Mouse (Mus musculus): ENCODE results near the gene Serp1. TPM values are rescaled to one million over a fixed set of nuclear protein-coding genes. Genes with fewer than 3 reads are reported as not detected.
"Not testable (repeated sequence)": the region's sequence is repeated elsewhere in the genome, so short reads cannot be mapped to it uniquely, and the experiment has no call there.

Serp1 gene
- polyA plus RNA-seq, 1 experiment from 2014 or later, result 166 TPM

GRCm38 (mm10) chr3:58508020-58508750 is 17.5 kb downstream of the Serp1 start:
- no peak overlapping the region for H3K4me2 ChIP-seq (replicated peaks)
- no peak for ATAC-seq (ENCODE audit: insufficient number of reproducible peaks, low FRiP score, low TSS enrichment, low read depth)
- H3K9ac ChIP-seq, result no peak overlapping the region
- H3K27ac ChIP-seq (replicated peaks), result no peak overlapping the region
- H3K27me3 ChIP-seq, result no peaks in the 10 kb centered on the region
- H3K4me3 ChIP-seq (replicated peaks), result no peak overlapping the region
- H3K9me3 ChIP-seq (replicated peaks), result no peaks in the 10 kb centered on the region
- no peaks in the 10 kb centered on the region for H3K4me1 ChIP-seq
- 77% methylated on average over 7 of the region's 7 CpGs for WGBS
- no peaks in the 10 kb centered on the region for H3K36me3 ChIP-seq

DNA sequence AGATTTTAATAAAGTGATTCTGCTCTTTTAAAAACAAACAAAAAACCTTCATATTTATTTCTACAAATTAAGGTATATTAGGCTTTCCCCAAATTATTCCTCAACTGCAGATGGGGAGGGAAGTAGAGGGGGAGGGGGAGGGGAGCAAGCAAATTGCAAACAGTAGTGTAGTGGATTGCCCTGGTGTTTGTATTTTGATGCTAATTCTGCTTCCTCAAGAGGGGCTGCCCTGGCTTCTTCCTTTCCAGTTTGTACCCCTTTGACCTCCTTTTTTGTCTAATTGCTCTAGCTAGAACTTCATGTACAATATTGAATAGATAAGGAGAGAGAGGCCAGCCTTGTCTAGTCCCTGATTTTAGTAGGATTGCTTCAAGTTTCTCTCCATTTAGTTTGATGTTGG is 21.0 kb downstream of the Serp1 start:
- H3K27me3 ChIP-seq, result no peaks in the 10 kb centered on the region
- no peak for ATAC-seq (ENCODE audit: insufficient number of reproducible peaks, low FRiP score, low TSS enrichment, low read depth)
- H3K4me1 ChIP-seq, result no peaks in the 10 kb centered on the region
- H3K9ac ChIP-seq, result no peak overlapping the region
- no peak overlapping the region for H3K4me2 ChIP-seq (replicated peaks)
- H3K27ac ChIP-seq (replicated peaks), result no peak overlapping the region
- no peak overlapping the region for H3K4me3 ChIP-seq (replicated peaks)
- H3K36me3 ChIP-seq, result no peaks in the 10 kb centered on the region
- H3K9me3 ChIP-seq (replicated peaks), result no peaks in the 10 kb centered on the region

DNA sequence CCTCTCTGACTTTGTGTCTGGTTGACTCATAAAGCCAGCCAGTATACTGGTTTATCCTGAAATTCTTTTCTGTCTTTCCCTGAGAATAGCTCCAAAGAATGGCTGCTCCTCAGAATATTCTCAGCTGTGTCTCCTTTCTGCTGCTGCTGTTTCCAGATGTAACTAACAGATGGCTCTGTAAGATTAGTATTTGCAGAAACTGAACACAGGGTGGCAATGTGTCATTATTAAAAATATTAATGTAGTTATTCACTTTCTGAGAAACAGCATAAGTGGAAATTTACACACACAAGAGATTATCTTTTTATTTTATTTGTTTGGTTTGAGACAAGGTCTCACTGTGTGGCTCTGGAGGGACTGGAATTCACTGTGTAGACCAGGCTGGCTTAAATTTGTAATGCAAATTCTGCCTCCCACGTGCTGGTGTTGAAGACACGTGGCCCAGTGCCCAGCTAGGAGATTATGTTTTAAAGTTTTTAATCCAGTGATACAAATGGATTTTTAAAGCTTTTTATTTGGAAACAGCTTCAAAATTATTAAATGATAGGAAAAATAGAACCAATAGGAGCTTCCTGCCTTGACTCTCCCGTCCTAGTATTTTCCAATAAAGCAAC is 21.9 kb downstream of the Serp1 start:
- WGBS, result 43% methylated on average over 3 of the region's 3 CpGs
- no peak overlapping the region for H3K4me3 ChIP-seq (replicated peaks)
- H3K36me3 ChIP-seq, result no peaks in the 10 kb centered on the region
- no peak overlapping the region for H3K4me2 ChIP-seq (replicated peaks)
- H3K4me1 ChIP-seq, result no peaks in the 10 kb centered on the region
- no peak for ATAC-seq (ENCODE audit: insufficient number of reproducible peaks, low FRiP score, low TSS enrichment, low read depth)
- no peaks in the 10 kb centered on the region for H3K27me3 ChIP-seq
- no peak overlapping the region for H3K27ac ChIP-seq (replicated peaks)
- no peaks in the 10 kb centered on the region for H3K9me3 ChIP-seq (replicated peaks)
- no peak overlapping the region for H3K9ac ChIP-seq

DNA sequence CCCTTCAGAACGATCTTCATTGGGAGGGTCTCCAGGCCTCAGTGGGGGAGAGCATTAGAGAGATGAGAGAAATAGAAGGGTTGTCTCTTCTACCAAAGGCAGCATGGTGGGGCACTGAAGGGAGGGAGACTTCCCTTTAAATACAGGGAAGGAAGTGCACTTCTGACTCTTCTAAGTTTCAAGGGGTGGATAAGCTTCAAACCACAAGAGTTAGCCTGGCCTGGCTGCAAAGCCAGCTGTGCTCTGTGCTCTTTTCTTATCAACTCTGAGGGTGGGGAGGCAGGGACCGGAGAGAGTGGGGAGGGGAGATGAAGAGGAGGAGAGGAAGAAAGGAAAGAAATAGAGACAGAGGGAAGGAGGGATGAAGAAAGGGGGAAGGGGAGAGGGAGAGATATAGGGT is 23.7 kb downstream of the Serp1 start:
- H3K4me3 ChIP-seq (replicated peaks), result no peak overlapping the region
- H3K4me1 ChIP-seq, result no peaks in the 10 kb centered on the region
- 65% methylated on average over 2 of the region's 2 CpGs for WGBS
- H3K9ac ChIP-seq, result no peak overlapping the region
- no peak overlapping the region for H3K27ac ChIP-seq (replicated peaks)
- H3K27me3 ChIP-seq, result no peaks in the 10 kb centered on the region
- no peaks in the 10 kb centered on the region for H3K9me3 ChIP-seq (replicated peaks)
- H3K4me2 ChIP-seq (replicated peaks), result no peak overlapping the region
- no peak for ATAC-seq (ENCODE audit: insufficient number of reproducible peaks, low FRiP score, low TSS enrichment, low read depth)
- no peaks in the 10 kb centered on the region for H3K36me3 ChIP-seq

DNA sequence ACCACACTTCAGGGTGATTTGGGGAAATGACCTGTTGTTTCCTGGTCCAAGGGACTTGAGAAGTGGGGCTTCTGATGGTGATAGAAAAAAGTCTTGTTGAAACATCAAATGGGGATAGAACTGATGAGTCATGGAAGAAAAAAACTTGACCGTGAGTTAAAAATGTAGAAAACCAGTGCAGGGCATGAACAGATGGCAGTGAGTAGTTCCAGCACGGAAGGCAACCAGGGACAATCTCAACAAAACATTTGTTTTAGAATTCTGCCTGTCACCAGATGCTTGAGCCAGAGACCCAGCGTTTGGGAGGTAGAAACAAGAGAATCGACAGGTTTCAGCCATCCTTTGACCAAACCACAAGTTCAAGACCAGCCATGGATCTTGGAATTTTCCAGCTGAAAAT is 32.1 kb downstream of the Serp1 start:
- no peak for ATAC-seq (ENCODE audit: insufficient number of reproducible peaks, low FRiP score, low TSS enrichment, low read depth)
- Histone ChIP-seq H3K27ac (replicated peaks) (no peak overlapping the region), H3K4me2 (replicated peaks) (no peak overlapping the region), H3K36me3 (no peaks in the 10 kb centered on the region), H3K27me3 (no peaks in the 10 kb centered on the region), H3K9me3 (replicated peaks) (no peaks in the 10 kb centered on the region), H3K4me3 (replicated peaks) (no peak overlapping the region), H3K9ac (no peak overlapping the region), H3K4me1 (no peaks in the 10 kb centered on the region)
- WGBS, result 77% methylated on average over 4 of the region's 4 CpGs

GRCm38 (mm10) chr3:58490787-58491186 is 34.9 kb downstream of the Serp1 start:
- Histone ChIP-seq H3K27me3 (no peaks in the 10 kb centered on the region), H3K27ac (replicated peaks) (no peak overlapping the region), H3K9ac (no peak overlapping the region), H3K4me3 (replicated peaks) (no peak overlapping the region), H3K9me3 (replicated peaks) (no peaks in the 10 kb centered on the region), H3K4me1 (no peaks in the 10 kb centered on the region), H3K4me2 (replicated peaks) (no peak overlapping the region), H3K36me3 (no peaks in the 10 kb centered on the region)
- WGBS, result 71% methylated on average over 7 of the region's 7 CpGs
- no peak for ATAC-seq (ENCODE audit: insufficient number of reproducible peaks, low FRiP score, low TSS enrichment, low read depth)

DNA sequence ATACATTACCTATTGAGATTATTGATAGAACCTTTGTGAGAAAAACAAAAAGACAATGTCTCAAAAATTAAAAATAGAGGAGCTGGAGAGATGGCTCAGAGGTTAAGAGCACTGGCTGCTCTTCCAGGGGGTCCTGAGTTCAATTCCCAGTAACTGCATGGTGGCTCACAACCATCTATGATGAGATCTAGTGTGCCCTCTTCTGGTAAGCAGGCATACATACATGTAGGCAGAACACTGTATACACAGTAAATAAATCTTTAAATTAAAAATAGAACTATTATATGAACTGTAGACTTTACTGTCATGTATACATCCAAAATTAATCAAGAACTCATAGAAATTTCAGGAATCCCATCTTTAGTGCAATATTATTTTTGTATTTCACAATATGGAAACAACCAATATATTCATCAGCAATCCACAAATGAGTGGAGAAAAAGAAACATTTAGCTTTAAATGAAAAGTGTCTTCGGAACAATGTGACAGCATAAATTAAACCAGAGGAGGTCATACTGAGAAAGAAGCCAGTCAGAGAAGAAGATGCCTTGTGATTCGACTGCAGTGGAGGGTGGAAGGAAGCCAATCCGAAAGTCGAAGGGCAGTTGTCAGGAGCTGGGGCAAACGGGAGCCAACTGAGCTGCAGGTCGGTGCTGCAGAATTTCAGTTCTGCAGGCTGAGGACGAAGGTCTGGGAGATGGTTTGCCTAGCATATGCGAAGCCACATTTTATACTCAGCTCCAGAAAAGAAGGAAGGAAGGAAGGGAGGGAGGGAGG is 37.5 kb downstream of the Serp1 start:
- WGBS, result 75% methylated on average over 8 of the region's 8 CpGs

DNA sequence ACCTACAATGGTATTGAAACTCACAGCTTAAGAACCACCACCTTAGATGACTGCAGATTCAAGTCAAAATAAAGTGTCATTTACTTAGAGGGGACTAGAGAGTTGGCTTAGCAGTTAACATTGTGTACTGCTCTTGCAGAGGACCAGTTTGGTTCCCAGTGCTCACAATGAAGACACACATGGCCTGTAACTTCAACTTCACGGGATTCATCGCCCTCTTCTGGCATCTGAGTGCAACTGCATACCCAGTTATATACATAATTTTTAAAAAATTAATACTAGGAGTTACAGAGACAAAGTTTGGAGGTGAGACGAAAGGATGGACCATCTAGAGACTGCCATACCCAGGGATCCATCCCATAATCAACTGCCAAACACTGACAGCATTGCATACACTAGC is 38.6 kb downstream of the Serp1 start:
- ATAC-seq (ENCODE audit: insufficient number of reproducible peaks, low FRiP score, low TSS enrichment, low read depth), result no peak
- no peaks in the 10 kb centered on the region for H3K27me3 ChIP-seq
- 74% methylated on average over 3 of the region's 3 CpGs for WGBS
- no peaks in the 10 kb centered on the region for H3K4me1 ChIP-seq
- H3K27ac ChIP-seq (replicated peaks), result no peak overlapping the region
- no peak overlapping the region for H3K4me3 ChIP-seq (replicated peaks)
- H3K9me3 ChIP-seq (replicated peaks), result no peaks in the 10 kb centered on the region
- H3K9ac ChIP-seq, result no peak overlapping the region
- H3K36me3 ChIP-seq, result no peaks in the 10 kb centered on the region
- no peak overlapping the region for H3K4me2 ChIP-seq (replicated peaks)

More for the DNA sequence above, 37.5 kb downstream of the Serp1 start:
- no peak for ATAC-seq (ENCODE audit: insufficient number of reproducible peaks, low FRiP score, low TSS enrichment, low read depth)
- H3K27ac ChIP-seq (replicated peaks), result no peak overlapping the region
- no peaks in the 10 kb centered on the region for H3K36me3 ChIP-seq
- H3K4me1 ChIP-seq, result no peaks in the 10 kb centered on the region
- H3K4me3 ChIP-seq (replicated peaks), result no peak overlapping the region
- no peaks in the 10 kb centered on the region for H3K9me3 ChIP-seq (replicated peaks)
- H3K9ac ChIP-seq, result no peak overlapping the region
- H3K4me2 ChIP-seq (replicated peaks), result no peak overlapping the region
- H3K27me3 ChIP-seq, result no peaks in the 10 kb centered on the region

GRCm38 (mm10) chr3:58485883-58486282 is 39.8 kb downstream of the Serp1 start:
- H3K27me3 ChIP-seq, result no peaks in the 10 kb centered on the region
- no peak overlapping the region for H3K4me2 ChIP-seq (replicated peaks)
- no peaks in the 10 kb centered on the region for H3K4me1 ChIP-seq
- H3K9me3 ChIP-seq (replicated peaks), result no peaks in the 10 kb centered on the region
- no peak overlapping the region for H3K9ac ChIP-seq
- no peak overlapping the region for H3K27ac ChIP-seq (replicated peaks)
- no peak for ATAC-seq (ENCODE audit: insufficient number of reproducible peaks, low FRiP score, low TSS enrichment, low read depth)
- no peak overlapping the region for H3K4me3 ChIP-seq (replicated peaks)
- 69% methylated on average over 7 of the region's 7 CpGs for WGBS
- no peaks in the 10 kb centered on the region for H3K36me3 ChIP-seq

- no peak overlapping the region for H3K27ac ChIP-seq (replicated peaks)
- H3K4me1 ChIP-seq, result no peaks in the 10 kb centered on the region
- no peak overlapping the region for H3K4me2 ChIP-seq (replicated peaks)
- no peaks in the 10 kb centered on the region for H3K9me3 ChIP-seq (replicated peaks)
- no peak for ATAC-seq (ENCODE audit: insufficient number of reproducible peaks, low FRiP score, low TSS enrichment, low read depth)
- no peak overlapping the region for H3K4me3 ChIP-seq (replicated peaks)
- no peak overlapping the region for H3K9ac ChIP-seq
- H3K27me3 ChIP-seq, result no peaks in the 10 kb centered on the region
- WGBS, result 80% methylated on average over 2 of the region's 2 CpGs
- no peaks in the 10 kb centered on the region for H3K36me3 ChIP-seq
These were observed 46.8 kb downstream of the Serp1 start for GRCm38 (mm10) chr3:58478755-58479455.

- not testable (repeated sequence) for H3K4me1 ChIP-seq; ATAC-seq (ENCODE audit: insufficient number of reproducible peaks, low FRiP score, low TSS enrichment, low read depth); H3K27ac ChIP-seq (replicated peaks); H3K4me3 ChIP-seq (replicated peaks); H3K4me2 ChIP-seq (replicated peaks); H3K27me3 ChIP-seq; H3K36me3 ChIP-seq; H3K9me3 ChIP-seq (replicated peaks); H3K9ac ChIP-seq
- 92% methylated on average over 1 of the region's 1 CpGs for WGBS
These were observed 50.4 kb downstream of the Serp1 start for GRCm38 (mm10) chr3:58475298-58475697.

Data from embryonic facial prominence, embryonic 15.5 days (tissue).